Mouse (Mus musculus): Measurements from ENCODE around the gene Ehhadh. TPM values are rescaled to one million over a fixed set of nuclear protein-coding genes. Genes with fewer than 3 reads are reported as not detected.

Ehhadh gene
- total RNA-seq, 2 experiments from 2014 or later = 17.1 to 21.8 TPM

GRCm38 (mm10) chr16:21742898-21743297 is 44.7 kb downstream of the Ehhadh start:
- DNase-seq = no peak
- intact Hi-C loops (cut with DNase I) = no loop called here

DNA sequence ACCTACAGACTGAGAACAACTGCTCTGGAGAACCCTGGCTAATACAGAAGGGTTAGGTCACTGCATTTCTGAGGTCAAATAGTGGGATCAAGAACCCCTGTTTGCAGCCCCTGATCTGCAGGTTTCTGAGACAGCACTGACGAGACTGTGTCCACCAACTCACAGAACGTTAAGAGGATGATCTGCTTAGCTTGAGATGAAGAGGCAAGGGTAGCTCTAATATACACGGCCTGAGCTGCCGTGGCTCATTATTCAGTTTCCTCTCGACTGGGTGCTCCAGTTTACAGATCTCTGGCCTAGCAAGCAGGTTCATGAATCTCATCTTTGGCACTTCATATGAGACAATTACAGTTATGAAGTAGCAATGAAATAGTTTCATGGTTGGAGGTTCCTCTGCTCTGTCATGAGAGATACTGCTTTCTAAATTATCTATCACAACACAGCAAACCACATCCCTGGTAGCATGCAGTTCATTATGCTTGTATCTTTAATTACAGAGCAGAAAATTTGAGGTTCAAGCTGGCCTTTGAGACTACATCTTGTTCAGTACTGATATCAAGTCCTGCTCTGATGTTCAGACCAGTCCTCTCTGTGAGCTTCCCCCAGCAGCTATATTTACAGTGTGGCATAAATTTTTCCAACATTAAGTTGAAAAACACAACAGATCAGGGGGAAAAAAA is 45.3 kb downstream of the Ehhadh start:
- intact Hi-C loops (cut with DNase I) = no loop called here

DNA sequence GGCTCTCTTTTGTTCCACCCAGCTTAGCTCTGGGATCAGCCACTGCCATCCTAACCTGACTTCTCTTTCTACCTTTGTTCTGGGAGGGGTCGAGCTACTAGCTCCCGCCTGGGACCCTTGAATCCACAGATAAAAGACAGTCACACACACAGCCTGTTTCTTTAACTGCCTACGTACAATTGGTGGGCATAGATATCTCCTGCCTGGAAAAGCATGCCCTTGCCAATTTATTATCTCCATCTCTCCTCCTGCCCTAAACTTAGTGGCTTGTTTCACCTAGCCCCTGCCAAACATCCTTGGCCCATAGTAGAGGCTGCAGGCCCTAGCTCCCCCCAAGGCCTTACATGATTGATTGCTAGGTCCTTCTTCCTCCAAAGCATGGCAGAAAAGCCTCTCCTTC is 46.1 kb downstream of the Ehhadh start:
- DNase-seq = no peak
- intact Hi-C loops (cut with DNase I) = no loop called here

More for the DNA sequence above, 45.3 kb downstream of the Ehhadh start:
- DNase-seq = no peak

DNA sequence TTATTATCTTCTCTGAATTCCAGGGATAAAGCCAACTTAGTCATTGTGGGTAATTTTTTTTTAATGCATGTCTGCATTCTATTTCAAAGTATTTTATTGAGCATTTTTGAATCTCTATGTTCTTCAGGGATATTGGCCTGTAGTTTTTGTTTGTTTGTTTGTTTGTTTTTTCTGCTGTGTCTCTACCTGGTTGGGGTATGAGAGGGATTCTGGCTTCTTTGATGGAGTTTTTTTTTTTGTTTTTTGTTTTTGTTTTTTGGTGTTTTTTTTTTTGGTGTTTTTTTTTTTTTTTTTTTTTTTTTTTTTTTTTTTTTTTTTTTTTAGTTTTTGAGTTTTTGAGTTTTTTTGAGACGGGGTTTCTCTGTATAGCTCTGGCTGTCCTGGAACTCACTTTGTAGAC is 52.0 kb downstream of the Ehhadh start:
- intact Hi-C loops (cut with DNase I) = no loop called here
- DNase-seq = no peak

- intact Hi-C loops (cut with DNase I) = loop anchor here (1.0 to 2.0 kb wide), 3 partner anchors 112 to 240 kb away; no protein-coding TSS in a partner anchor
- DNase-seq = peak; percentile 79 to 83
Observed at GRCm38 (mm10) chr16:21727897-21728364, 59.7 kb downstream of the Ehhadh start.

DNA sequence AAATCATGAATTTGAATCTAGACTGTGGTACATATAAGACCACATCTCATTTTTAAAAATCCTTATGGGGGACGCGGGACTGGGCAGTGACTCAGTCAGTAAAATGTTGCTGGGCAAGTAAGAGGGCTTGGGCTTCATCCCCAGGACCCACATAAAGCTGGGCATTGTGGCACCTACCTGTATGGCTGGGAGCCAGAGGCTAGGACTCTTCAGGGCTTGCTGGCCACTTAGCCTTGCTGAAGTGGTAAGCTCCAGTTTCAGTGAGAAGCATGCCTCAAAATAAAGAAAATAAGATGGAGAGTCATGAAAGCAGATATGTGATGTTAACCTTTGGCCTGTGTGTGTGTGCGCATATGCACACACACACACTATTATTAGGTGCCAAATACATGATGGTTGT is 60.2 kb downstream of the Ehhadh start:
- no peak for DNase-seq
- intact Hi-C loops (cut with DNase I) = no loop called here

- intact Hi-C loops (cut with DNase I) = no loop called here
- no peak for DNase-seq
Observed at GRCm38 (mm10) chr16:21724261-21724660, 63.3 kb downstream of the Ehhadh start.

GRCm38 (mm10) chr16:21719770-21720169 is 67.8 kb downstream of the Ehhadh start:
- intact Hi-C loops (cut with DNase I) = no loop called here
- no peak for DNase-seq

DNA sequence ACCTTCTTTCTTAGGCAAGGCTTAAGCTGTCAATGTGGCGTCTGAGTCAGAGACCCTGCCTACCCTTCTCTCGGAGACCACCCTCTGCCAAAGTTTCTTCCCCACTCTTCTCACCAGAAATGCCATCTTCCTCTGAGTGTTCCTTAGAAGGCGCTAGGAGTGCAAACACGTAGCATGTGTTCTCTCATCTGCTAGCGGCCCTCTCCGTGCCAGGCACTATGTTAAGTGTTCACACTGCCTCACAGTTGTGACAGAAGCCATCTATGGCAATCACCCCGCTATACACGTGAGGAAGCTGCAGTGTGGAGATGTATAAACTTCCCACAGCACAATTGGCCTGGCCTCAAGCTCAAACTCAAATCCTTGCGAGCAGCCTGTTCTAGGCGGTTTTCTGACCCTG is 73.1 kb downstream of the Ehhadh start:
- intact Hi-C loops (cut with DNase I) = no loop called here
- DNase-seq = no peak

Other genes with a start within 250 kb of the Ehhadh start
- 10 to 100 TPM; 22.9 to 23.8 TPM for gene 2510009E07Rik, start 93.1 kb downstream of the Ehhadh start, total RNA-seq (2021)
- 1 to 10 TPM in 1 of 2 experiments, under 1 TPM in 1; 0.76 to 1.2 TPM for gene Map3k13, start 6.5 kb upstream of the Ehhadh start, total RNA-seq (2021)
- gene Tmem41a, start 159.7 kb upstream of the Ehhadh start, total RNA-seq (2021) = 10 to 100 TPM; 11.2 to 13.8 TPM
- not detected for gene Liph, start 207.9 kb upstream of the Ehhadh start, total RNA-seq (2021)
- 10 to 100 TPM; 19.8 to 19.9 TPM for gene Senp2, start 221.7 kb upstream of the Ehhadh start, total RNA-seq (2021)

All from heart, postnatal 36 days (tissue).